Mouse (Mus musculus) WW6 (cell line): ENCODE results near the gene Gm19345.

Source experiments
- DNase-seq: peaks from one replicate; pipeline ENCODE4 v3.0.0-alpha.2; 2013; ENCODE audit warnings: low read depth, low spot score

The Gm19345 gene

GRCm38 (mm10) chr7:19851858-19852570 is at the start of gene Gm19345:
TSS of gene Gm19345 (plus strand) at chr7:19852003.
- DNase-seq: no peak

DNA sequence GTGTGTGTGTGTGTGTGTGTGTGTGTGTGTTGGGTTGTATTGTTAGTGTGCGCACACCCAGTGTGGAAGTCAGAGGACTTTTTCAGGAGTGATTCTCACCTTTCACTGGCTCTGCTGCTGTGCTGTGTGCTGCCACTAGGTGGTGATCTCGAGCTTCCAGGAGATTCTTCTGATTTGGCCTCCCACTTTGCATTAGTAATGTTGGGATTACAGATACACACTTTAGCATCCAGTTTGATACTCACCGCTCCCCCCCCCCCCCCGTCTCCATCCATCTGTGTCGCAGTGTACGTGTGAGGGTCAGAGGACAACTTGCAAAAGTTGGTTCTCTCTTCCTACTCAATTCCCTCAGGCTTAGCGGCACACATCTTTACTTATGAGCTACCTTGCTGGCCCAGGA is 48.8 kb upstream of the Gm19345 start:
- no peak for DNase-seq

DNA sequence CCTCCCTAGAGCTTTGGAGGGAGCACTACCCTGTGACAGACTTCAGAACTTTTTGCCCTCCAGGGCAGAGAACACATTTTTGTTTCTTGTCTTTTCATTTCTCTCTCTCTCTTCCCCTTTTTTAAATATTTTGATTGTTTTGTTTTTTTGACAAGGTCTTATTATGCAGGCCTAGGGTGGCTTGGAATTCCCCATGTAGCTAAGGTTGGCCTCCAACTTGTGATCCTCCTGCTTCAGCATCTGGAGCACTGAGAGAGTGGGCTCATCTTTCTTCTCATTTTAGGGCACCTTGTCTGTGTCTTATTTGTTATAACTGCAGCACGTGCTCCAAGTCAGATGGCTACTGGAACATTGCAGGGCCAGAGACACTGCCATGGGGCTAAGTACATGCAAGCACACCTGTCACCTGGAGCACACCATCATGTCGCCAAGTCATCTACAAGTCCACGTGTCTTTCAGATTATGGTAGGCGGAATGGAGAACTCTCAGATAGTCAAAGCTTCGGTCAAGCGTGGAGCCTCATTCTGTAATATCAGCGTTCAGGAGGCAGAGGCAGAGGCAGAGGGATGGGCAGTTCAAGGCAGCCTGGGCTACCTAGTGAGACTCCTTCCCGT is 45.3 kb upstream of the Gm19345 start:
- DNase-seq: no peak

DNA sequence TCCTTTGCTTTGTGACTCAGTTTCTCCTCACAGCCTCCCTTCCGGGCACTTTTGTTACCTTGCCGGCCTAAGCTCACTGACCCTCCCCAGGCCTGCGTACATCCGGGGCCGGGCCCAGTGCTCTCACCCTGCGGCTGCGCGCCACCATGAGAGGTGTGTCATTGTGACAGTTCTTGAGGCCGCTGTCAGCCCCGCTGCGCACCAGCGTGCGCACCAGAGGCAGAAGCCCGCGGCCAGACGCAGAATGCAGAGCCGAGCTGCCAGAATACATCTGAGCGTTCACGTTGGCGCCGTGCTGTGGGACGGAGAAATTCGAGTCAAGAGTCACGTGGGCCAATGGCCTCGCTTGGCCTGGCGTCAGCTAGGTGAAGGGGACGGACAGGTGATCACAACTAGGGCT is 42.4 kb upstream of the Gm19345 start:
- DNase-seq: no peak

GRCm38 (mm10) chr7:19811114-19811513 is 40.7 kb upstream of the Gm19345 start:
- DNase-seq: no peak

DNA sequence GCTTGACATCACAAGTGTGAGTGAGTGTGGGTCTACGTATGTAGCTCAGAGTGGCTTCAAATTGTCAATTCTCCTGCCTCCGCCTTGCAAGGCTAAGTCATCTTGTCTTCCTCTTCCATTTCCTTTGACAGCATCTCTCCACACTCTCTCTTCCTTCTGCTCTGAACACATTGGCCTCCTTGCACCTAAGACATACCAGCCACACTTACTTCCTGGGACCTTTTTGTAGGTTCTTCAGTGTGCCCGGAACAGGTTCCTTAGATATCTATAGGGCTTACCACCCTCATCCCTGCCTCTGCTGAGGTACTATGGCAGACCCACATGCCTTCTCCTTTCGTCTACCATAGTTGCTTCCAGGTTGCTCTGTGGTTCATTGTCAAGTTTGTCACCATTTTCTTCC is 38.6 kb upstream of the Gm19345 start:
- no peak for DNase-seq

DNA sequence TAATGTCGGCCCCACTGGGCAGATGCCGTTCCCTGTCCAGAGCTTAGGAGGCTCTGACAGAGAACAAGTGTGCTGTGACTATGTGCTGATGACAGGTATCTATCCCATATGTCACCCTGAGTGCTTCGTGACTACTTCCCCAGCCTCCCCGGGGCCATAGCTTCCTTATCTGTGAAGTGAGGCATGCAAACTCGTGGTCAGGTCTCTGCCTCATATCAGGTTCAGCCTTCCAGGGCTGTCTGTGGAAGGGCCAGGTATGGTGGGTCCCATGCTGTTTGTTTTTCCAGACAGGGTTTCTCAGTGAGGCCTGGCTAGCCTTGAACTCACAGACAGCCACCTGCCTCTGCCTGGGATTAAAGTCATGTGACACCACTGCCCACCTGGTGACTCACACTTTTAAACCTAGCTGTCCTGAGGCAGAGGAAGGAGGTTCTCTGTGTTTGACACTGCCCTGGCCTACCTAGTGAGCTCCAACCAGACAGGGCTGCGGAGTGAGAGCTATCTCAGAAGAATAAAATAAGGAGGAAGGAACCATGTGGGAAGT is 38.2 kb upstream of the Gm19345 start:
- DNase-seq: no peak

- no peak for DNase-seq
Measured at GRCm38 (mm10) chr7:19815296-19816223, 36.2 kb upstream of the Gm19345 start.

DNA sequence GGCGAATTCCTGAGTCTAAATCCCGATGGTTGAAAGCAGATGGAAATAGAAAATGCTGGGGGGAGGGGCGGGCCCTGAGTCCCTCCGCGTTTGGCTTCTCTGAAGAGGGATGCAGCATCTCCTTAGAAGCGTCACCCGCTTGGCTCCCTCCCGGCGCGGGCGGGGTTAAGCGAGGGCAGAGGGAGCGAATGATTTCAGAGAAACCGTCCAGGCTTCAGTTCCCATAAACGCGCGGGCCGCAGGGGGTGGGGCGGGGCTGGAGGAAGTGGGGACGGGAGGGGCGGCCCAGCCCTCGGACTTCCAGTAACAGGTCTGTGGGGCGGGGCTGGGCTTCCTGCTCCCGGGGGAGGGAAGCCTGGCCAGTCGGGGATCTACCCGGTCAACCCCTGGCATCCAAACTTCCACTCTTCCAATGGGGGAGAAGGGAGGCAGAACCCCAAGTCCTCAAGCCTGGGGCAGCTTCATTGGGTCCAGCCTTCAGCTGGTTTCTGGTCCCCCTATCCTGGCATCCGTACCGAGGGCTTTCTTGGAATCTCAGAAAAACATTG is 35.5 kb upstream of the Gm19345 start:
- peak; percentile 75 for DNase-seq

DNA sequence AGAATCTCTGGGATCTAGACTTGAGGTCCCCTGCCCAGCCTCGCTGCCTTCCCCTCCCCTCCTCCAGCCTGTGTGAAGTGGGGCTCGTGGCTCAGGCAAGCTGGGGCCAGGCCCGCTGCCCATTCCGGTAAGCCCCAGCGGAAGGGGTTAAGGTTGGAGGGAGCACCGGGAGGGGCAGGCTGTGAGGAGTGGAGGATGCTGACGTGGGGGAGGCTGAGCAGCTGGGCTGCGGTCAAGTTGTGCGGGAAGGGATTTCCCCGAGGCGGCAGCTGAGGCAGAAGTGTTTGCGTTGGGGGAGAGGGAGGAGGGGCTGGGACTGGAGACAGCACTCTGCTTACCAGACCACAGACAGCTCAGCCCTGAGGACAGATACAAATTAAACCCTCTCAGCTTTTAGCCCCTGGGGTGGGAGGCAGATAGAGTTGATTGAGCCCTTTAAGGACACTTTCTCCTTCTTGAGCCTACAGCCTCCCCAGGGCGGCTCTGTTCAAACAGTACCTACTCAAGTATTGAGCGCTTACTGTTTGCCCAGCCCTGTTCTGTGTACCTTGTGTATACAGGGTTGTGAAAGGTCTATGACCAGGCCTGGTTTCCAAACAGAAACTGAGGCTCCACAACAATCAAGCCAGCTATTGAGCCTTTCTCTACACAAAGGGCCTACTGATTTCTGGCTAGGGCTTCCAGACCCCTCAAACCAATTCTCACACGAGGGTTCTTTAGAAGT is 34.3 kb upstream of the Gm19345 start:
- no peak for DNase-seq

GRCm38 (mm10) chr7:19818440-19818839 is 33.4 kb upstream of the Gm19345 start:
- DNase-seq: no peak

GRCm38 (mm10) chr7:19818875-19819274 is 32.9 kb upstream of the Gm19345 start:
- no peak for DNase-seq

- DNase-seq: no peak
Measured at GRCm38 (mm10) chr7:19820347-19821048, 31.3 kb upstream of the Gm19345 start.

GRCm38 (mm10) chr7:19821633-19822032 is 30.2 kb upstream of the Gm19345 start:
- DNase-seq: no peak

- DNase-seq: no peak
Measured at GRCm38 (mm10) chr7:19822193-19822592, 29.6 kb upstream of the Gm19345 start.

DNA sequence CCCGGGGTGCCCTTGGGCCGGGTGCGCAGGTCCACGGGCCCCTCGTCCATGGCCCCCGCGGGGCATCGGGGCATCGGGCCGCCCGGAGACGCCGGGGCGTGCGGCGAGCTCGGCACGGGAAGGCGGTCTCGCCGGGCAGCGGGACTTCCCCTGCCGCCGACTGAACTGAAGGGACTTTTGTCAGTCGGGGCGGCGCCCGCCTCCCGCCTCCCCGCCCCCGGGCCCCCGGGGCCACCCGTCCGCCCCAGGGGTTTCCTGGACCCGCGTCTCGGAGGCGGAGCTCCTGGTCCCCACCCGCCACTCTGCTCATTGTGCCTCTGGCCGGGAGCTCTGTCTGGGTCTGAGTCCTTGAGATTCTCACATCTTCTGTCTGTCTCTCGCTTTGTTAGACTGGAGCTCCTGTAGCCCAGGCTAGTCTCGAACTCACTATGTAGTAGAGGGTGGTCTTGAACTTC is 29.2 kb upstream of the Gm19345 start, which contains the start of gene Bcl3:
Gene Bcl3 (minus strand): TSS at position 167 of the 455 bp plus-strand sequence.
- no peak for DNase-seq

DNA sequence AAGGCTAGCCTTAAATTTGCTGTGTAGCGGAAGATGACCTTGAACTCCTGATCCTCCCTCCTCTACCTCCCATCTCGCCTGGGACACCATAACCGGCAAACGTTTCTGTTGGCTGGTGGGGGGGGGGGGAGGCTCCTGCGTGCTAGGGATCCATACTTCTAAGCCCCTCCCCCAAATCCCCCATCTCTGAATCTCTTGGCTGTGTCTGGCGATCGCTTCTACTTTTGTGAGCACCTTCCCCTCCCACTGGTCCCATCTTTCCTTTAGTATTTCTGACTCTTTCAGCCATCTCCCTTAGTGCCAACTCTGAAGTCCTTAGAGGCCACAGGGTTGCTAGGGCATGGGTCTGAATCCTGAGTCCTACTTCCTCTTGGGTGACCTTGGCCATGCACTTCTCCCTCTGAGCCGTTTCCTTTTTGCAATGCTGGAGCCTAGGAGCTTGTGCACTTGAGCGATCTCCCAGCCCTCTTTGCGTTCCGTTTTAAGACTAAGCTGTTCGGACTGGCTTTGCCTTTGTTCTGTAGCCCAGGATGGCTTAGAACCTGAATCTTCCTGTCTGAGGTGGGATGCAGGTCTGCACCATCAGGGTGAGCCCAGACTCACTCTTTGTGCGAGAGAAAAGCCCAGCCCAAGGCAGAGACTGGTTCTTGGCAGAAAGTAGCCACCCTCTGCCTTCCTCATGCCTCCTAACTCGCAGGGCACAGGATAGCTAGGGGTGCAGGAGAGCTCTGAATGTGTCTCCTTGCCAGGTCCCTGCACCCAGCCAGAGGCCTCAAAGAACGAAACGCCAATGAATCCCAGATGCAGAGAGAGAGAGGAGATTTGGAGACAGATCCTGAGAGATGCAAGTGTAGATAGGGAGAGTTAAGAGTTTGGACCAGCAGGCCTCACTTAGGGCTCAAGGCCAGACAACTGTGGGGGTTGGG is 28.3 kb upstream of the Gm19345 start:
- DNase-seq: no peak

DNA sequence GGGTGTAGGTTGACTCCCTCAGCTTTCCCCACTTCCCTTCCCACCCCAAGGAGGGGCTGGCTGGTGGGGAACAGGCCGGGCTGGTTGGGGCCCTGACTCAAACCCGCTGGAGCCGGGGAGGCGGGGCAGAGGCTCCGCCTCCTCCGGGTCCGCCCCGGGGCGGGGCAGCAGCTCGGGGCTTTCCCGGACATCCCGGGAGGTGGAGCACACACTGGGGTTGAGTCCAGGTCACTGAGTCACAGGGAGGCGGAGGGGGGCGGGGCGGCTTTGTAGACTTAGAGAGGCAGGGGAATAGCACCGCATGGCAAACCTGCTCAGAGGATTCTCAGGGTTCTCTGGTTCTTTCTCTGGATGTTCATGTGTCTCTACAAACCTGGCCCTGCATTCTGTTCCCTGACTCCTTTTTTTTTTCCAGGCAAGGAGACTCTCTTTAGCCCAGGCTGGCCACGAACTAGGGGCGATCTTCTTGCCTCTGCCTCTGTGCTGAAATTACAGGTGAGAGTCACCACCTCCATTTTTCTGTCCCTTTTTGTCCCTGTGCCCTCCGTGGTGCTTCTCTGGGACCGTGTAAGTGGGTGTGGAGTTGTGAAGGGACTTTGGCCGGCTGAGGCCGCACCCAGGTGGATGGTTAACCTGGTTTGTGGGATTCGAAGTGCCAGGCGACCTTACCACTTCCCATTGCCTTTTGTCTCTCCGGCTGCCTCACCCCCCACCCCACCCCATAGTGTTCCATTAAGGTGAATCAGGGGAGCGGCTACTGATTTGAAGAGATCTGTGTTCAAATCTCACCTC is 27.4 kb upstream of the Gm19345 start:
- DNase-seq: peak; percentile 89
